Mouse (Mus musculus) gastrocnemius, adult 2 months (tissue): Measurements from ENCODE around the gene Ppp2r2d. TPM values are rescaled to one million over a fixed set of nuclear protein-coding genes. Genes with fewer than 3 reads are reported as not detected.
A peak's percentile ranks its signal among the peaks of the same experiment; 100 is the strongest.

ENCODE experiments used
- DNase-seq: peaks from one replicate; pipeline ENCODE4 v3.0.0; 2022
- H3K27ac ChIP-seq: fragments of 200-600 bp; 2 replicates; pipeline ENCODE4 v1.8.1; 2022; ENCODE audit warnings: mild to moderate bottlenecking
- H3K4me3 ChIP-seq: fragments of 200-600 bp; 2 replicates; pipeline ENCODE4 v1.8.1; 2022; ENCODE audit warnings: mild to moderate bottlenecking, moderate library complexity
- CTCF ChIP-seq: fragments of 200-600 bp; IDR thresholded peaks from 2 replicates; pipeline ENCODE4 v1.8.1; 2022; ENCODE audit warnings: antibody characterized with exemption, mild to moderate bottlenecking, moderate library complexity
- intact Hi-C: fragments of 180-260 bp; cut with DNase I; formaldehyde crosslinking; loops from one replicate; pipeline ENCODE4 v1.15.1; 2025
- total RNA-seq, 2 experiments: library from RNA; stranded (reverse); gene quantifications; 2 replicates each; pipeline ENCODE4 v1.2.3; 2021

Ppp2r2d gene
- total RNA-seq, 2 experiments from 2014 or later: 42.5 to 43.5 TPM

DNA sequence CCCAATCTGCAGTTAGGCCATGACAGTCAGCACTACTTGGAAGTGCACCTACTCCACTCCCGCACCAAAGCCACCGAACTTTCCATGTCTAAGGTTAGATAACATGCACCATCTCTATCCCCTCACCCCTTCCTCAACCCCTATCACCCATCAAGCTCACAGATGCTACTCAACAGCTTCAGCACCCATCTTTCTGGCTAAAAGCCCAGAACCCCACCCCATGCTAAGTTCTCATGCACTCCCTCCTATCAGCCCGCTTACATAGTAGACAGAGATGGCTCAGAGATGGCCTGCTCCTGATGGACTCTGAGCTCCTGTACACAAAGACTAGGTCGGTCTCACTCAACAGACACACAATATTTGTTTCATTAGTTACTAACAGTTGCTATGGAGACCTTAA is 2.5 kb upstream of the Ppp2r2d start:
- no peak for TF ChIP-seq CTCF
- intact Hi-C loops: no loop called here
- no peak for DNase-seq
- Histone ChIP-seq H3K4me3 (peak overlapping the region; percentile 96), H3K27ac (peak overlapping the region; percentile 100; the same call in 1 of the 2 replicates)

DNA sequence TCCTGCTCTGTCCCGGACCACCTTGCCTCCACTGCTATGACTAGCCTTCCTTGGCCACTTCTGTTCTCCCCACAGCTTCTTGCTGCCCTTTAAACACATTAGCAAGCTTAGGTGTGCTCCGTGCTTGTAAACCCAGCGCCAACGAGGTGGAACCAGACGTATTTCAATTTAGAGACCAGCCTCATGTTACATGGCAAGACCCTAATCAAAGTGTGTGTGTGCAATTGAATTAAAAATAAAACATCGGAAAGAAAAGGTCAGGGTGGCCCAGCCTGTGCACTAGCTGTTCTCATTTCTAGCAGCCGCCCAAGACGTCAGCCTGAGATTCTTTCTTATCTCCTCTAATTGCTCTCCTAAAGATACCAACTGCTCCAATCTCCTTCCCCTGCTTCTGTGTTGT is 768 bp upstream of the Ppp2r2d start:
- intact Hi-C loops: no loop called here
- no peak for DNase-seq
- H3K4me3 ChIP-seq: peak overlapping the region; percentile 96
- TF ChIP-seq CTCF: no peak
- peak overlapping the region; percentile 100 for H3K27ac ChIP-seq

DNA sequence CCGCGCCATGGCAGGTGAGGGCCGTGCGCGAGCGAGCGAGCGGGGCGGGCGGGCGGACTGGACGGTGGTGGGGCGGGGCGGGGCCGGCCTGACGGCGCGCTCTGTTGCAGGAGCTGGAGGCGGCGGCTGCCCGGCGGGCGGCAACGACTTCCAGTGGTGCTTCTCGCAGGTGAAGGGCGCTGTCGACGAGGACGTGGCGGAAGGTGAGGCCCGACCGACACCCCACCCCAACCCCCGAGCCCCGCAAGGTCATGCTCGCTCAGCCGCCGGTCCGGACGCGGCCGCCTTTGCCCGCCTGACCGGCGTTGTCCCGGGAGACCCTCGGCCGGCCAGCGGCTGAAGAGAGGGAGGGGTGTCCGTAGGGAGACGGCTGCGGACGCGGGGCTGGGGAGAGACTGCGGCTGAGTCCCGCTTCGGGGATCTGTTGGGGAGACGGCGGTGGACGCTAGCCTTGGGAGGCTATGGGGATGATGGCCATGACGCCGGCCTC is 668 bp downstream of the Ppp2r2d start:
- no peak for DNase-seq
- TF ChIP-seq CTCF: no peak
- Histone ChIP-seq H3K27ac (peak overlapping the region; percentile 100), H3K4me3 (peak overlapping the region; percentile 96)
- intact Hi-C loops: loop anchor here (2.0 kb wide), 1 partner anchor 62 kb away; the partner anchor contains the start of gene Bnip3

DNA sequence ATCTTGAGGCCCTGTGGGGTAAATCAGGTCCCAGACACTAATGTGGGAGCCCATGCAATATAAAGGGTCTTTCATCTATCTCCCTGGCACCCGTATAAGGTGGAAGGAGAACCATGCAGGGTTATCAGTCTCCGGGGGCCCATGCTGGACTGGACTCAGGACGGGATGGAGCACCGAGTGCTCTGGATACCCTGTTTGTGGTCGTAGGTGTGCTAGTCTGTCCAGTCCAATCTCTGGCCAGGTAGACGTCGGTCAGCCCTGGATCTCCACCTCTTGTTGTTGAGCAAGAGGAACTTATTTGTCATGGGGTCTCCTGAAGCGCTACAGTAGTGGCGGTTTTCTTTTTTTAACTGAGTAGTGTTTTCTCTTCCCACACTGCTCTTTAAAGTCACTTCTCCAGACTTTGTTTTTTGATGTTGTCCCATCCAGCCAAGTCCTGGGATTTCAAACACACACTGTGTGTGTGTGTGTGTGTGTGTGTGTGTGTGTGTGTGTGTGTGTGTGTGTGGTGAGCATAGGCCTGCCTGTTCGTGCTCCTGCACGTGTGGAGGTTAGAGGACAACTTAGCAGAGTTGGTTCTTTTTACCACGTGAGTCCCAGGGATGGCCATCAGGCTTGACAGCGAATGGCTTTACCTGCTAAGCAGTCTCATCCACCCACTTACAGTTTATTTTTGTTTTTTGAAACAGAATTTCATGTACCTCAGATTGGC is 1.6 kb downstream of the Ppp2r2d start:
- no peak for DNase-seq
- Histone ChIP-seq H3K27ac (peak overlapping the region; percentile 100), H3K4me3 (peak overlapping the region; percentile 96)
- TF ChIP-seq CTCF: no peak
- intact Hi-C loops: loop anchor here (2.0 kb wide), 1 partner anchor 61 kb away; the partner anchor contains the start of gene Bnip3

DNA sequence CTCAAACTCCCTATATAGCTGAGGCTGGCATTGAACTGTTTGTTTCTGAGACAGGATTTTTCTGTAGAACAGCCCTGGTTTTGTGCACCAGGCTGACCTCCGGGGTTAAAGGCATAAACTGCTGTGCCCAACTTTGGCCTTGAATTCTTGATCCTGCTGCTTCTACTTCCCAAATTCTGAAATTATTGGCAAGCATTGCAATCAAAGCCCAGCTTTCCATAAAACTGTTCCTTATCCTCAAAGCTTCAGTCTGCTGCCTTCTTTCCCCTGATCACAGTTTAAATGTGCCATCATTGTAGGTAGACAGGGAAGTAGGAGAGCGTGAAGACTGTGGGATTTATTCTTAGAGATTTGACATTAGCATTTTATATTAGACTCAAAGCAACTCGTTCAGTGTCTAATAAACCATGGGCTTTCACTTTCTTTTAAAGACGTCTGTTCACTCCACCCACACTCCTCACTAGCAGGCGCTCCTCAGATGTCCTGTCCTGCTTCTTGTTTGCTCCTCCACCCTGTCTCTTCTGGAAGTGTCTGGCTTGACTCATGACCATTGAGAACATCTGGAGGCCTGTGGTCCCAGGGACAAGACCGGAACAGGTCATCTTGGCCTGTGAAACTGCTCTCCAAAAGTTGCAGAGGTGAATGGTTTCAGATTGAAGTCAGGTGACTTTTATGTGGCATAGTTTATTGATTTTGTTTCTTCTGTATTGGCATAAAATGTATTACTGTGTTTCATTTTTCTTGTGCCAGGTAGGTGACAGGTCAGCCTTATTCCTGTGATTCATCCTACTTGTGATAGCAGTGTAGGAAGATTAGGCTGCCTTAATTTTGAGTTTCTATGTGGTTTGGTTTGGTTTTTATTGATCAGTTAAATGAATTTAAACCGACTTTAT is 2.4 kb downstream of the Ppp2r2d start:
- no peak for TF ChIP-seq CTCF
- peak overlapping the region; percentile 96 for H3K4me3 ChIP-seq
- H3K27ac ChIP-seq: peak overlapping the region; percentile 52; the same call in 1 of the 2 replicates
- no peak for DNase-seq
- intact Hi-C loops: no loop called here

DNA sequence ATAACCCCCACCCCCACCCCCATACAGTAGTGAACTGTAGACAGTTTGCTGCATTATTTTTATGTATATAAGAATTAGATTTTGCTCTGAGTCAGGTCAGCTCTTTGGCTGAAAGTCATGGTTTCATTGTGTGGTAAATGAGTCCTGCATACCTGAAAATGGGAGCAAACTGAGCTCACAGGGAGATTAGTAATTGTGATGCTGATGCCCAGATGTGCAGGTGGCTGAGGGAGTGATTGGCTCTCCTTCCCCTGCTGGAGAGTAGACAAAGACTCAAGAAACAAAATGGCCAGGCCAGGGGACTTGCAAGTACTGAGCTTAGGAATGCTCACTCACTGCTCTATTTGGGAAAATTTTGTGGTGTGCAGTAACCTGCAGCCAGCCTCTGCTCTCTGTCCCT is 4.2 kb downstream of the Ppp2r2d start:
- no peak overlapping the region for H3K27ac ChIP-seq
- H3K4me3 ChIP-seq: no peak overlapping the region
- intact Hi-C loops: no loop called here
- TF ChIP-seq CTCF: no peak
- DNase-seq: no peak

DNA sequence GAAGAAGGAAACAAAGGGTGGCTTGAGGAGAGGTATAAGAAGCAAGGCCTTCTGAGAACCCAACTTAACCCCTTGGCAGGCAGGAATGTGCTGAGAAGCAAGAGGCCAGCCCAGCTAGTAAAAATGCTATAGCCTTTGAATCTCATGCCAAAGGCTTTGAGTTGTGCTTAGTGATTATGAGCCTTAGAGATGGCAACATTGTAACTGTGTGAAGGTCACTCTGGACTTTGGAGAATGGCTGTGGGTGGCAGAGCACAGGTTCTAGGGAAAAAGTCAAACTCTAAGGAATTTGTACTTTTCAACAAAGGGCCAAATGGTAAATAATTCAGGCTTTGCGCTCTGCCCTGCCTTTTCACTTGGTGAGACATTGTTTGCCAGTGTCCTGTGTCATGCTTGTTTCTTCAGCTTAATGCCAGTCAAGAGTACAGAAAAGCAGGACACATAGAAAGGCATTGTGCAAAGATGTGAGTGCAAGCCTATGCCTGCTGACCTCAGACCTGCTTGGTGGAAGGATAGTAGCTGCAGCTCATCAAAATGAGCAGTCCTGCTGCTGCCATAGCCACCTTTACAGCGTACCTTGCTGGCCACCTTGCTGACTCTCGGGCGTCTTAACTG is 7.6 kb downstream of the Ppp2r2d start:
- H3K4me3 ChIP-seq: no peak overlapping the region
- no peak for TF ChIP-seq CTCF
- H3K27ac ChIP-seq: peak overlapping the region; percentile 25; the same call in 1 of the 2 replicates
- intact Hi-C loops: no loop called here
- DNase-seq: no peak

DNA sequence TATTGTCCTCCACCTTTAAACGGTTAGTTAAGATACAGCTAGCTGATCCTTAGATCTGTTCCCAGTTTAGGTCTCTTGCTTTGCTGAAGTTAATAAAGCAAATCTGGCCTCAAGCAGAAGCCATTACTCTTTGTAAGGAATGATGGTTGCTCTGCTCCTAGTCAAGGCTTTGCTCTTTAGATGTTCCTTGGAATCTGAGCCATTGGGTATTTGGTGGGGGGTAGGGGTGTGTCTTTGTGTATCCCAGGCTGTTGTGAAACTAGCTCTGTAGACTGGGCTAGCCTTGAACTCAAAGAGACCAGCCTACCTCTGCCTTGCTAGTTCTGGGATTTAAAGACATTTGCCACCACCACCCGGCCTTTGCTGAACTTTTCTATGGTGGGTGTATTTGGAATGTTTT is 8.3 kb downstream of the Ppp2r2d start:
- H3K4me3 ChIP-seq: no peak overlapping the region
- H3K27ac ChIP-seq: no peak overlapping the region
- intact Hi-C loops: no loop called here
- no peak for DNase-seq
- no peak for TF ChIP-seq CTCF

DNA sequence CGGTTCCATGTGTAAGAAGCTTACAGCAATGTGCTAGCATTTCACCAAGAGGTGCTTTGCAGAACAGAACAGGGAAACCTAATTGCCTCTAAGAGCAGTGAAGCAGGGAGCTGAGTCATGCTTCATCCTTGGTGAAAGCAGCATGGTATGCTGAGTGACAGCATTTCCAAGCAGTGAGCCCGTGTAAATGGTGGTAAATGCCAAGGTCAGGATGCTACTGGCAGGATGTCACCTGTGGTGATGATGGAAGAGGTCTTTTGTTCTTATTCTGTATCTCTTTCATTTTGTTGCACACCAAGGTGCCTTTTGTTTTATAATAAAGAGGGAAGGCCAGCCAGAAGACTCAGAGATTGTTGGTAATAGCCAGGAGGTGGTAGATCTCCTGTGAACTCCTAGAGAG is 10.8 kb downstream of the Ppp2r2d start:
- intact Hi-C loops: no loop called here
- H3K27ac ChIP-seq: peak overlapping the region; percentile 56; the same call in 1 of the 2 replicates
- no peak for TF ChIP-seq CTCF
- H3K4me3 ChIP-seq: no peak overlapping the region
- no peak for DNase-seq

DNA sequence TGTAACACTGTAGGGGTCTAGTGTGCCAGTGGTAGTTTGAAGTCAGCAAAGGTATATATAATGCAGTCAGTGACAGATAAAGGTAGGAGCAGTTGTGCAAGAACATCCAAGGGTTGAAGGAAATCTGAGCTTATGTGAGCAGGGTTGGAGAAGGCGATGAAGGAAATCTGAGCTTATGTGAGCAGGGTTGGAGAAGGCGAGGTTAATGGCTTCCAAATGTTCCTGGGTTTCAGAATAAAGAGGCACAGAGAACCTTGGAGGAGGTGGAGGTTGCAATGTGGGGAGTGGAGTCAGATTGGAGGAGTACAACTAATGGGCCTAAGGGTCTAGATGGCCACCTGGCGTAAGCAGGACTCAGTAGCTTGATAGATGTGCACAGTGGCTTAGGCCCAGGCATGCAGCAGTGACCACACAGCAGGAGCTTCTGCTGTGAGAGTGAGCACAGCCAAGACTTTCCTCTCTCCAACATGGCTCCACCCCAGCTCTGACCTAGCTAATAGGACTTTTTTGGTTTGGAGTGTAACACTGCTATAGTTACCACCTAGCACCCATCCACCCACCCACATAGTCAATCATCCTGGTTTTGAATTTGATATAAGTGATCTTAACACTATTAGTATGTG is 18.2 kb downstream of the Ppp2r2d start:
- peak; percentile 63 for DNase-seq
- intact Hi-C loops: no loop called here

DNA sequence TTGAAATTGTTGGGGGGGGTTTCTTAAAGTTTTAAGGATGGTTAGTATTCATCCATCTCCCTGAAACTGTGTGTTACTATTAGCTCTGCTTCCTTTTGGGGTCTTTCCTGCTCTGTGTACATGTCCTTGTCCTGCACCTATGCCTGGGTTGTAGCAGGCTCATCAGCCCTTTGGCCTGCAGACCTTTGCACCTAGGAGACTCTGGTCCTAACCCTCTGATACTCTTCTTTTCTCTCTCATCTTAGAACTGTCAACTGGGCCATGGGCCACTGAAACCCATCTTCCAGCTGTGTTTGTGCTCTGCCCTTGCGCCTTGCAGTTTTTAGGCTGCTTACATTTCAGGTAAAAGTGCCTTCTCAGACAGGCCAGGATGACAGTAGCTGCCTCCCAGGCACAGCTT is 18.9 kb downstream of the Ppp2r2d start:
- intact Hi-C loops: loop anchor here (5.0 kb wide), 1 partner anchor 43 kb away; the partner anchor contains the start of gene Bnip3
- TF ChIP-seq CTCF: no peak
- Histone ChIP-seq H3K4me3 (no peak overlapping the region), H3K27ac (peak overlapping the region; percentile 69; the same call in 1 of the 2 replicates)
- DNase-seq: no peak

More for the DNA sequence above, 18.2 kb downstream of the Ppp2r2d start:
- TF ChIP-seq CTCF: no peak
- H3K4me3 ChIP-seq: no peak overlapping the region
- H3K27ac ChIP-seq: peak overlapping the region; percentile 69

DNA sequence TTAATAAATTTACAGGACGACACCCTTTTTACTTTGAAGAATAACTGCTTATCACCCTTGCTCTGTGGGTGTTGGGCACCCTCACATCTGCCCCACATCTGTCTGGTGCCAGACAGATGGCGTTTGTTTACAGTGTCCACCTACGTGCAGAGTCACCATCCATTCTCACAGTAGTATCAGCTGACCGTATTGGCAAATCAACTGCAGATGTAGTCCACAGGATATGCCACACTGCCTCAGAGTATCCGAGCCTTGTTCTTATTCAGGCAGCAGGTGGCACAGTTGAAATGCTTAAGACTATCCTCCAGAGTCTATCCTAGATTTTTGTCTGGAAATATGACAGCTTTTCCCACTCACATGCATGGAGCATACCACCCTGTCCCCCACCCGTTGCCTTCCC is 21.4 kb downstream of the Ppp2r2d start:
- DNase-seq: no peak
- peak; percentile 27; the same call in 1 of the 2 replicates for TF ChIP-seq CTCF
- Histone ChIP-seq H3K27ac (peak overlapping the region; percentile 69), H3K4me3 (no peak overlapping the region)
- intact Hi-C loops: loop anchor here (5.0 kb wide), 1 partner anchor 40 kb away; the partner anchor contains the start of gene Bnip3
